Mouse (Mus musculus): ENCODE data around the gene Grtp1. TPM values are rescaled to one million over a fixed set of nuclear protein-coding genes. Genes with fewer than 3 reads are reported as not detected.

The Grtp1 gene
- polyA plus RNA-seq, 1 experiment from 2014 or later, result 18.3 TPM

DNA sequence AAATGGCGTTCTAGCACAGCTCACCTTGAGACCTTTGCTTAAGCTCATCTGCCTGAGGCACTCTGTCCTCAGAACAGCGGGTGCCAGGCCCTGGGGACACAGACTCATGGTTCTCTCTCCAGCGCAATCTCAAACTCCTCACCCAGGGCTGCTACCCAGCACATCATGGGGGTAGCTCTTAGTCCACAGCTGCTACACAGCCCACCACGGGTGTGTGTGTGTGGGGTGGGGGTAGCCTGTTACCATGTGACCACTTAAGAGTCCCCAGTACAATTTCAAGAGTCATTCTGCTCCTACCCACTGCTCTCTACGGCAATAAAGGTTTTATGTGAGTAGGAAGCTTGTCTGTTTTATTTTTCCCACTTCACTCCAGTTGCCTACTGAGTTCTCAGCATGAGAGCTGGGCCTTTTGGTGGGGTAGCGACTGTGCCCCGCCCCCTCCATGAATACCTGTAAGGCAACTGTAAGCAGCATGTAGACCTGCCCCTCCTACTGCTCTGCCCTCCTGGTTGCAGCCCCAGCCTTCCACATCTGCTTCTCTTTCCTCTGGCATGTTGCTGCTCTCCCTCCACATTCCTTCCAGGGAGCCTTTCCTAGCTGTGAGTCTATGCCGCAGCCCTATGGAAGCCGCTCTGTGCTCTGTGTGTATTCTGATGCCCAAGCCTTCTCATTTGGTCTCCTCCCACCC, 28.6 kb upstream of the Grtp1 start:
- no peak overlapping the region for H3K27ac ChIP-seq (ENCODE audit: low read depth, low read length)
- H3K9me3 ChIP-seq (ENCODE audit: control insufficient read depth, low read length), result no peaks in the 10 kb centered on the region
- no peak overlapping the region for H3K4me3 ChIP-seq (ENCODE audit: low read depth, low read length)
- WGBS, result 64% methylated on average over 9 of the region's 9 CpGs
- peaks cover 7% of the 10 kb centered on the region; the same call in 1 of the 2 replicates for H3K4me1 ChIP-seq (replicated peaks; ENCODE audit: control insufficient read depth, insufficient read depth, low read length)
- H3K9ac ChIP-seq (ENCODE audit: low read length), result no peak overlapping the region
- no peaks in the 10 kb centered on the region for H3K27me3 ChIP-seq (ENCODE audit: control insufficient read depth, insufficient read depth, low read length)
- no peaks in the 10 kb centered on the region for H3K36me3 ChIP-seq (ENCODE audit: control insufficient read depth, insufficient read depth, low read length)
- no peak for ATAC-seq (replicated peaks; ENCODE audit: low FRiP score)
- H3K4me2 ChIP-seq (ENCODE audit: low read depth, low read length, severe bottlenecking), result no peak overlapping the region
- DNase-seq (ENCODE audit: low spot score), result no peak

GRCm38 (mm10) chr8:13227184-13227583, 26.8 kb upstream of the Grtp1 start:
- H3K36me3 ChIP-seq (ENCODE audit: control insufficient read depth, insufficient read depth, low read length), result no peaks in the 10 kb centered on the region
- H3K27me3 ChIP-seq (ENCODE audit: control insufficient read depth, insufficient read depth, low read length), result no peaks in the 10 kb centered on the region
- no peak overlapping the region for H3K9ac ChIP-seq (ENCODE audit: low read length)
- H3K4me3 ChIP-seq (ENCODE audit: low read depth, low read length), result no peak overlapping the region
- peaks cover 7% of the 10 kb centered on the region; the same call in 1 of the 2 replicates for H3K4me1 ChIP-seq (replicated peaks; ENCODE audit: control insufficient read depth, insufficient read depth, low read length)
- ATAC-seq (replicated peaks; ENCODE audit: low FRiP score) (no peak), DNase-seq (ENCODE audit: low spot score) (no peak)
- H3K4me2 ChIP-seq (ENCODE audit: low read depth, low read length, severe bottlenecking), result no peak overlapping the region
- H3K27ac ChIP-seq (ENCODE audit: low read depth, low read length), result no peak overlapping the region
- H3K9me3 ChIP-seq (ENCODE audit: control insufficient read depth, low read length), result no peaks in the 10 kb centered on the region
- 78% methylated on average over 3 of the region's 3 CpGs for WGBS

- WGBS, result 18% methylated on average over 6 of the region's 6 CpGs
- Histone ChIP-seq H3K9me3 (ENCODE audit: control insufficient read depth, low read length) (no peaks in the 10 kb centered on the region), H3K27me3 (ENCODE audit: control insufficient read depth, insufficient read depth, low read length) (no peaks in the 10 kb centered on the region), H3K9ac (ENCODE audit: low read length) (0 out of 2 replicates have a peak overlapping the region, but pooled peaks have one; percentile 3), H3K4me1 (replicated peaks; ENCODE audit: control insufficient read depth, insufficient read depth, low read length) (peaks cover 7% of the 10 kb centered on the region; the same call in 1 of the 2 replicates), H3K36me3 (ENCODE audit: control insufficient read depth, insufficient read depth, low read length) (no peaks in the 10 kb centered on the region), H3K27ac (ENCODE audit: low read depth, low read length) (no peak overlapping the region), H3K4me3 (ENCODE audit: low read depth, low read length) (no peak overlapping the region), H3K4me2 (ENCODE audit: low read depth, low read length, severe bottlenecking) (no peak overlapping the region)
- ATAC-seq (replicated peaks; ENCODE audit: low FRiP score) (peak; percentile 79), DNase-seq (ENCODE audit: low spot score) (peak; percentile 65)
Observed at GRCm38 (mm10) chr8:13226288-13226687, 25.9 kb upstream of the Grtp1 start.

DNA sequence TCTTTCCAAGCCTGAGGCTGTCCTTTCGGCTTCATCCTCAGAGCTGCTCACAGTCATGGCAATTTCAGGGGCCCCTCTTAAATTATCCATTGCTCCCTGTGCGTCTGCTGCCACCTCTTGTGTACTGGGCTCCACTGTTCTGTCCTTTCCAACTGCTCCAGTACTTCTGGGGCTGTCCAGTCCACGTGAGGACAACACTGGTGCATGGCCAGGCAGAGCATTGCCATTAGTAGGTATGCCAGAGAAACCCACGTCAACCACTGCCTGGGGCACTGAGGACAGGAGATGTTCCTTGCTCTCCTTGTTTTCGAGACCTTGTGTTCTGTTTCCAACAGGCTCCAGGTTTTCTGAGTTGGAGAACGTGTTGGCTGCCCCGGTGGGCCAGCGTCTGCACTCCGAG, 24.0 kb upstream of the Grtp1 start:
- peaks cover 7% of the 10 kb centered on the region; the same call in 1 of the 2 replicates for H3K4me1 ChIP-seq (replicated peaks; ENCODE audit: control insufficient read depth, insufficient read depth, low read length)
- H3K36me3 ChIP-seq (ENCODE audit: control insufficient read depth, insufficient read depth, low read length), result no peaks in the 10 kb centered on the region
- H3K27ac ChIP-seq (ENCODE audit: low read depth, low read length), result no peak overlapping the region
- no peak overlapping the region for H3K4me3 ChIP-seq (ENCODE audit: low read depth, low read length)
- H3K27me3 ChIP-seq (ENCODE audit: control insufficient read depth, insufficient read depth, low read length), result no peaks in the 10 kb centered on the region
- H3K9ac ChIP-seq (ENCODE audit: low read length), result no peak overlapping the region
- no peak overlapping the region for H3K4me2 ChIP-seq (ENCODE audit: low read depth, low read length, severe bottlenecking)
- no peak for DNase-seq (ENCODE audit: low spot score)
- 89% methylated on average over 9 of the region's 9 CpGs for WGBS
- no peaks in the 10 kb centered on the region for H3K9me3 ChIP-seq (ENCODE audit: control insufficient read depth, low read length)
- no peak for ATAC-seq (replicated peaks; ENCODE audit: low FRiP score)

GRCm38 (mm10) chr8:13218441-13218840, 18.0 kb upstream of the Grtp1 start:
- no peak for ATAC-seq (replicated peaks; ENCODE audit: low FRiP score)
- Histone ChIP-seq H3K27me3 (ENCODE audit: control insufficient read depth, insufficient read depth, low read length) (no peaks in the 10 kb centered on the region), H3K4me3 (ENCODE audit: low read depth, low read length) (no peak overlapping the region), H3K9ac (ENCODE audit: low read length) (no peak overlapping the region), H3K36me3 (ENCODE audit: control insufficient read depth, insufficient read depth, low read length) (no peaks in the 10 kb centered on the region), H3K27ac (ENCODE audit: low read depth, low read length) (no peak overlapping the region), H3K4me2 (ENCODE audit: low read depth, low read length, severe bottlenecking) (no peak overlapping the region), H3K4me1 (replicated peaks; ENCODE audit: control insufficient read depth, insufficient read depth, low read length) (no peaks in the 10 kb centered on the region), H3K9me3 (ENCODE audit: control insufficient read depth, low read length) (no peaks in the 10 kb centered on the region)
- no peak for DNase-seq (ENCODE audit: low spot score)
- WGBS, result 84% methylated on average over 4 of the region's 4 CpGs

DNA sequence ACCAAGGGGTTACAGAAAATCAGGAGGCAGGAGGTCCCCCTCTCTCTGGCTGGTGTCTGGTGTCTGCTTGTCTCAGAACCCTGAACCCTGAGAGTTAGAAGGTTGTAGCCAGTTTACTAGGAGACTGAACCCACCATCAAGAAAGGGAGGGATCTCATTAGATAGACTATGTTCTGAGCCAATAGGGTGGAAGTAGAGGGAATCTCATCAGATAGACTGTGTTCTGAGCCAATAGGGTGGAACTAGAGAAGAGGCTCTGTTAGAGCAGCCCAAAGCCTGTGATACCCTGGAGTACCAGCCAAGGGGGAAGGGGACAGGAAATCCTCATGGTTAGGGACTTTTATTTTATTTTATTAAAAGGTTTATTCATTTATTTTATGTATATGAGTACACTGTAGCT, 17.6 kb upstream of the Grtp1 start:
- Histone ChIP-seq H3K27ac (ENCODE audit: low read depth, low read length) (no peak overlapping the region), H3K4me2 (ENCODE audit: low read depth, low read length, severe bottlenecking) (no peak overlapping the region), H3K27me3 (ENCODE audit: control insufficient read depth, insufficient read depth, low read length) (no peaks in the 10 kb centered on the region), H3K9ac (ENCODE audit: low read length) (no peak overlapping the region), H3K36me3 (ENCODE audit: control insufficient read depth, insufficient read depth, low read length) (no peaks in the 10 kb centered on the region), H3K9me3 (ENCODE audit: control insufficient read depth, low read length) (no peaks in the 10 kb centered on the region), H3K4me1 (replicated peaks; ENCODE audit: control insufficient read depth, insufficient read depth, low read length) (0 out of 2 replicates have a peak, but pooled peaks cover 1% of the 10 kb centered on the region), H3K4me3 (ENCODE audit: low read depth, low read length) (no peak overlapping the region)
- DNase-seq (ENCODE audit: low spot score) (no peak), ATAC-seq (replicated peaks; ENCODE audit: low FRiP score) (no peak)

DNA sequence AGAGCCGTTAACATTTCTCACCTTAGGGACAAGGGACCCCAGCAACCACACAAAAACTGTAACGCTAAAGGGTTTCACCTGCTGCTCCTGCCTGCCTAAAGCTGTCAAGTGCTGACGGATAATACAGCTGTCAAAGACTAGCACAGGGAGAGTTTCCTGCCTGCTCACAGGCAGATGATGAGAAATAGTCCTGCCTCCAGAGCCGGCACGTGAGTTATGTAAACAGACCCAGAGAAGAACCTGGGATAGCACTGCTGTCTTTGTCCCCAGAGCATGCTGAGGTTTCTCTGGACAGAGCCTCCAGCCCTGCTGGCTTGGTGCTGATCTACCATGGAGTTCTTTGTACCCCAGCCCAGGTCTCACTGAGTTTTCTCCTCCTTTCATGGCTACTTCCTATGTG, 16.7 kb upstream of the Grtp1 start:
- ATAC-seq (replicated peaks; ENCODE audit: low FRiP score) (no peak), DNase-seq (ENCODE audit: low spot score) (no peak)
- H3K9me3 ChIP-seq (ENCODE audit: control insufficient read depth, low read length), result no peaks in the 10 kb centered on the region
- H3K27me3 ChIP-seq (ENCODE audit: control insufficient read depth, insufficient read depth, low read length), result no peaks in the 10 kb centered on the region
- 0 out of 2 replicates have a peak, but pooled peaks cover 1% of the 10 kb centered on the region for H3K4me1 ChIP-seq (replicated peaks; ENCODE audit: control insufficient read depth, insufficient read depth, low read length)
- no peaks in the 10 kb centered on the region for H3K36me3 ChIP-seq (ENCODE audit: control insufficient read depth, insufficient read depth, low read length)
- no peak overlapping the region for H3K27ac ChIP-seq (ENCODE audit: low read depth, low read length)
- H3K9ac ChIP-seq (ENCODE audit: low read length), result no peak overlapping the region
- H3K4me3 ChIP-seq (ENCODE audit: low read depth, low read length), result no peak overlapping the region
- 72% methylated on average over 5 of the region's 5 CpGs for WGBS
- H3K4me2 ChIP-seq (ENCODE audit: low read depth, low read length, severe bottlenecking), result no peak overlapping the region

DNA sequence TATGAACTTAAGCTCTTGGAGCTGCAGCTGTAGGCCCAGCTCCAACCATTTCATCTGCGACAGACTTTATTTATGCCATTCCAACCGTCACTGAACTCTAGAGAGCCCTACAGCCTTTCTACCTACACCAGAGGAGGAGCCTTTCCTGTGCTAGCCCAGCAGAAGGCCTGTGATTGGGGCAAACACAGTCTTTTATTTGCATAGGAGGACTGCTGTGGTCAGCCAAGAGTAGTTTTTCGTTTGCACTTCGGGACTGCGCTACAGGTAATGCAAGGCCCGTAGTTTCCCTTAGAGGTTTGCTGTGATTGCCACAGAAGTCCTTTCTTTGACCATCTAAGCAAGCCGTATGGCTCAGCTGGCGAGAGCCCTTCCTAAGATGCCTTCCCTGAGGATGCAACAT, 16.0 kb upstream of the Grtp1 start:
- DNase-seq (ENCODE audit: low spot score) (no peak), ATAC-seq (replicated peaks; ENCODE audit: low FRiP score) (no peak)
- no peaks in the 10 kb centered on the region for H3K36me3 ChIP-seq (ENCODE audit: control insufficient read depth, insufficient read depth, low read length)
- 0 out of 2 replicates have a peak, but pooled peaks cover 1% of the 10 kb centered on the region for H3K4me1 ChIP-seq (replicated peaks; ENCODE audit: control insufficient read depth, insufficient read depth, low read length)
- no peak overlapping the region for H3K9ac ChIP-seq (ENCODE audit: low read length)
- no peak overlapping the region for H3K4me2 ChIP-seq (ENCODE audit: low read depth, low read length, severe bottlenecking)
- WGBS, result 79% methylated on average over 8 of the region's 8 CpGs
- no peak overlapping the region for H3K27ac ChIP-seq (ENCODE audit: low read depth, low read length)
- no peaks in the 10 kb centered on the region for H3K27me3 ChIP-seq (ENCODE audit: control insufficient read depth, insufficient read depth, low read length)
- no peak overlapping the region for H3K4me3 ChIP-seq (ENCODE audit: low read depth, low read length)
- no peaks in the 10 kb centered on the region for H3K9me3 ChIP-seq (ENCODE audit: control insufficient read depth, low read length)

All from forebrain, embryonic 11.5 days (tissue).